ENCODE assay signal across 8 mouse cellular contexts in genomic region chr11:16769709-16770303, GRCm38 (mm10). TPM values are rescaled to one million over a fixed set of nuclear protein-coding genes. Genes with fewer than 3 reads are reported as not detected.
DNase-seq lines count a peak whose midpoint lies in the region; ATAC-seq and TF ChIP-seq lines count a peak whose summit lies in the region.

No protein-coding gene starts in this region.

- peak overlapping the region; percentile 7; the same call in 1 of the 2 replicates for H3K4me2 ChIP-seq in lung, embryonic 14.5 days
- H3K4me2 ChIP-seq in embryonic facial prominence, embryonic 14.5 days (ENCODE audit: low read depth, low read length) = no peak overlapping the region
- H3K4me2 ChIP-seq in kidney, embryonic 16.5 days (replicated peaks; ENCODE audit: low read depth, low read length) = no peak overlapping the region
- H3K4me2 ChIP-seq in neural tube, embryonic 14.5 days (ENCODE audit: low read depth, low read length) = no peak overlapping the region

- H3K9me3 ChIP-seq in lung, embryonic 14.5 days (ENCODE audit: low read depth, low read length) = no peaks in the 10 kb centered on the region
- no peaks in the 10 kb centered on the region for H3K9me3 ChIP-seq in embryonic facial prominence, embryonic 14.5 days (ENCODE audit: control insufficient read depth, low read length)
- no peaks in the 10 kb centered on the region for H3K9me3 ChIP-seq in kidney, embryonic 16.5 days (ENCODE audit: low read length)
- no peaks in the 10 kb centered on the region for H3K9me3 ChIP-seq in neural tube, embryonic 14.5 days (ENCODE audit: control insufficient read depth, low read length)

- ATAC-seq in lung, embryonic 14.5 days (ENCODE audit: insufficient read depth) = peak; percentile 53; the same call in 1 of the 2 replicates
- ATAC-seq in embryonic facial prominence, embryonic 14.5 days (ENCODE audit: low read depth) = peak; percentile 86
- peak; percentile 63 for ATAC-seq in kidney, embryonic 16.5 days (ENCODE audit: low FRiP score, low TSS enrichment)
- peak; percentile 54; the same call in 1 of the 2 replicates for ATAC-seq in neural tube, embryonic 14.5 days (ENCODE audit: low read depth)

- 19% methylated on average over 3 of the region's 3 CpGs for WGBS in lung, embryonic 14.5 days
- WGBS in embryonic facial prominence, embryonic 14.5 days = 47% methylated on average over 3 of the region's 3 CpGs
- 33% methylated on average over 3 of the region's 3 CpGs for whole genome bisulfite sequencing in kidney, embryonic 16.5 days
- WGBS in neural tube, embryonic 14.5 days = 56% methylated on average over 3 of the region's 3 CpGs

- peak; percentile 37 for DNase-seq in lung, embryonic 14.5 days
- no peak for DNase-seq in lung, postnatal 14 days
- peak; percentile 68 for DNase-seq in embryonic facial prominence, embryonic 14.5 days (ENCODE audit: low spot score)
- DNase-seq in layer of hippocampus, adult 8-10 months (ENCODE audit: low spot score in 2 of 2) = no peak
- DNase-seq in gastrocnemius, postnatal 14 days = no peak
- no peak for DNase-seq in MN1 (ENCODE audit: low spot score)

- no peak for TF ChIP-seq CTCF in lung, embryonic 14.5 days (IDR thresholded peaks at IDR 0.05; ENCODE audit: low read depth)

- no peak overlapping the region for H3K4me3 ChIP-seq in lung, embryonic 14.5 days (ENCODE audit: low read depth, low read length)
- no peak overlapping the region for H3K4me3 ChIP-seq in embryonic facial prominence, embryonic 14.5 days (ENCODE audit: low read depth, low read length)
- H3K4me3 ChIP-seq in kidney, embryonic 16.5 days (ENCODE audit: low read length) = no peak overlapping the region
- H3K4me3 ChIP-seq in neural tube, embryonic 14.5 days (ENCODE audit: low read depth, low read length) = no peak overlapping the region

- H3K9ac ChIP-seq in lung, embryonic 14.5 days = no peak overlapping the region
- H3K9ac ChIP-seq in embryonic facial prominence, embryonic 14.5 days (ENCODE audit: low read depth, low read length) = no peak overlapping the region
- H3K9ac ChIP-seq in kidney, embryonic 16.5 days (replicated peaks; ENCODE audit: low read length) = no peak overlapping the region
- H3K9ac ChIP-seq in neural tube, embryonic 14.5 days (replicated peaks; ENCODE audit: low read depth, low read length) = no peak overlapping the region

- H3K27me3 ChIP-seq in lung, embryonic 14.5 days (ENCODE audit: insufficient read depth, low read length) = no peaks in the 10 kb centered on the region
- H3K27me3 ChIP-seq in embryonic facial prominence, embryonic 14.5 days (replicated peaks; ENCODE audit: control insufficient read depth, insufficient read depth, low read length) = no peaks in the 10 kb centered on the region
- H3K27me3 ChIP-seq in kidney, embryonic 16.5 days (ENCODE audit: insufficient read depth, low read length) = no peaks in the 10 kb centered on the region
- no peaks in the 10 kb centered on the region for H3K27me3 ChIP-seq in neural tube, embryonic 14.5 days (ENCODE audit: control insufficient read depth, insufficient read depth, low read length)

- H3K36me3 ChIP-seq in lung, embryonic 14.5 days (ENCODE audit: insufficient read depth) = no peaks in the 10 kb centered on the region
- H3K36me3 ChIP-seq in embryonic facial prominence, embryonic 14.5 days (ENCODE audit: control insufficient read depth, insufficient read depth, low read length) = no peaks in the 10 kb centered on the region
- no peaks in the 10 kb centered on the region for H3K36me3 ChIP-seq in kidney, embryonic 16.5 days (ENCODE audit: insufficient read depth, low read length)
- no peaks in the 10 kb centered on the region for H3K36me3 ChIP-seq in neural tube, embryonic 14.5 days (ENCODE audit: control insufficient read depth, insufficient read depth, low read length)

- H3K4me1 ChIP-seq in lung, embryonic 14.5 days (ENCODE audit: insufficient read depth) = 0 out of 2 replicates have a peak, but pooled peaks cover 11% of the 10 kb centered on the region
- peaks cover 24% of the 10 kb centered on the region for H3K4me1 ChIP-seq in embryonic facial prominence, embryonic 14.5 days (ENCODE audit: control insufficient read depth, insufficient read depth, low read length)
- peaks cover 5% of the 10 kb centered on the region; the same call in 1 of the 2 replicates for H3K4me1 ChIP-seq in kidney, embryonic 16.5 days (ENCODE audit: insufficient read depth, low read length)
- no peaks in the 10 kb centered on the region for H3K4me1 ChIP-seq in neural tube, embryonic 14.5 days (ENCODE audit: control insufficient read depth, insufficient read depth, low read length)

- intact Hi-C loops in gastrocnemius, postnatal 14 days (cut with DNase I; ENCODE audit: low total_unique reads) = loop anchor here (10.0 kb wide), 1 partner anchor 175 kb away; no protein-coding TSS in a partner anchor

- no peak overlapping the region for H3K27ac ChIP-seq in lung, embryonic 14.5 days (ENCODE audit: low read depth)
- peak overlapping the region; percentile 52; the same call in 1 of the 2 replicates for H3K27ac ChIP-seq in embryonic facial prominence, embryonic 14.5 days (replicated peaks; ENCODE audit: low read depth, low read length)
- H3K27ac ChIP-seq in kidney, embryonic 16.5 days (ENCODE audit: low read length) = peak overlapping the region; percentile 61
- H3K27ac ChIP-seq in neural tube, embryonic 14.5 days (ENCODE audit: low read depth, low read length) = no peak overlapping the region

RNA-seq across cellular contexts. Expression of gene Egfr, which starts 17.8 kb away (rescaled TPM):
- polyA plus RNA-seq in lung, embryonic 14.5 days (2014; fragmentation: Nextera tagmentation; extraction: Ambion mirVana) = 9.2 and 11.5 TPM in 2 replicates
- 25.4 and 27.0 TPM in 2 replicates for polyA plus RNA-seq in embryonic facial prominence, embryonic 14.5 days (2014; fragmentation: Nextera tagmentation; extraction: Ambion mirVana)
- 4.0 and 4.9 TPM in 2 replicates for polyA plus RNA-seq in kidney, embryonic 16.5 days (2015; fragmentation: Nextera tagmentation; extraction: Ambion mirVana)
- 3.7 and 4.6 TPM in 2 replicates for polyA plus RNA-seq in neural tube, embryonic 14.5 days (2014; fragmentation: Nextera tagmentation; extraction: Ambion mirVana)
- 10 to 100 TPM; 11.1 to 15.6 (median 14.5) TPM for total RNA-seq in layer of hippocampus, adult 8-10 months (2022)
- total RNA-seq in gastrocnemius, postnatal 14 days (2021) = 10 to 100 TPM; 20.4 to 25.1 TPM

Comparison
In these comparisons a context has a peak if more than half of its experiments do, and no peak if none do; other contexts are left out.
1. DNase-seq: peak in lung, embryonic 14.5 days (single experiment) and embryonic facial prominence, embryonic 14.5 days (single experiment); none in lung, postnatal 14 days (single experiment), layer of hippocampus, adult 8-10 months (0 of 2), gastrocnemius, postnatal 14 days (single experiment) and MN1 (single experiment).
2. H3K27ac ChIP-seq: peak in embryonic facial prominence, embryonic 14.5 days (single experiment) and kidney, embryonic 16.5 days (single experiment); none in lung, embryonic 14.5 days (single experiment) and neural tube, embryonic 14.5 days (single experiment).
3. Peak in every context shown above with its lines, with median percentiles within 50 percentile points of each other: ATAC-seq.